Mouse (Mus musculus) gastrocnemius, adult 2 months (tissue): ENCODE measurements at regions not wholly inside any gene's neighbourhood (a gene's known extent, or its start where the extent isn't known, plus 50 kb on each side); places are given as distances from the start of the nearest gene placed in this dataset.
A peak's percentile ranks its signal among the peaks of the same experiment; 100 is the strongest.

ENCODE experiments used
- DNase-seq: peaks from one replicate; pipeline ENCODE4 v3.0.0; 2022
- H3K27ac ChIP-seq: fragments of 200-600 bp; 2 replicates; pipeline ENCODE4 v1.8.1; 2022; ENCODE audit warnings: mild to moderate bottlenecking
- H3K4me3 ChIP-seq: fragments of 200-600 bp; 2 replicates; pipeline ENCODE4 v1.8.1; 2022; ENCODE audit warnings: mild to moderate bottlenecking, moderate library complexity
- CTCF ChIP-seq: fragments of 200-600 bp; IDR thresholded peaks from 2 replicates; pipeline ENCODE4 v1.8.1; 2022; ENCODE audit warnings: antibody characterized with exemption, mild to moderate bottlenecking, moderate library complexity
- intact Hi-C: fragments of 180-260 bp; cut with DNase I; formaldehyde crosslinking; loops from one replicate; pipeline ENCODE4 v1.15.1; 2025

GRCm38 (mm10) chr7:36420741-36421140, 277.2 kb upstream of the Tshz3 start:
- intact Hi-C loops, result no loop called here
- DNase-seq, result no peak
- no peak overlapping the region for H3K27ac ChIP-seq
- no peak for TF ChIP-seq CTCF
- no peak overlapping the region for H3K4me3 ChIP-seq

GRCm38 (mm10) chr7:36449181-36449915, 248.6 kb upstream of the Tshz3 start:
- H3K27ac ChIP-seq, result no peak overlapping the region
- no peak overlapping the region for H3K4me3 ChIP-seq
- no peak for DNase-seq
- intact Hi-C loops, result no loop called here
- TF ChIP-seq CTCF, result no peak

DNA sequence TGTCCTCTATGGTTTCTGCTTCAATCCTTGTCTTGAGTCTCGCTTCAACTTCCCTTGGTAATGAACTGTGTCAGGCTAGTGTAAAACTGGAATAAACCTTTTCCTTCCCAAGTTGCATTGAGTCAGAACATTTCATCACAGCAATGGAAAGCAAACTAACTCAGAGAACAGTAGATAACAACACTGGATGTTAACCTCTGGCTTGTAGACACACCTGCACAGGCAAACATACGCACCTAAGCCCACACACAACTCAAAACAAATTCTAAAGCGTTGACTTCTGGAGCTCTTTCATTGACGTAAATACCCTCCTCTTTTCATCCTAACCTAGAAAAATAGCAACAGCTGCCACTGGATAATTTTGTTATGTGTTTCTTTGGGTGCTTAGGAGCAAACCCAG, 244.1 kb upstream of the Tshz3 start:
- no peak overlapping the region for H3K27ac ChIP-seq
- DNase-seq, result no peak
- H3K4me3 ChIP-seq, result no peak overlapping the region
- intact Hi-C loops, result no loop called here
- no peak for TF ChIP-seq CTCF

DNA sequence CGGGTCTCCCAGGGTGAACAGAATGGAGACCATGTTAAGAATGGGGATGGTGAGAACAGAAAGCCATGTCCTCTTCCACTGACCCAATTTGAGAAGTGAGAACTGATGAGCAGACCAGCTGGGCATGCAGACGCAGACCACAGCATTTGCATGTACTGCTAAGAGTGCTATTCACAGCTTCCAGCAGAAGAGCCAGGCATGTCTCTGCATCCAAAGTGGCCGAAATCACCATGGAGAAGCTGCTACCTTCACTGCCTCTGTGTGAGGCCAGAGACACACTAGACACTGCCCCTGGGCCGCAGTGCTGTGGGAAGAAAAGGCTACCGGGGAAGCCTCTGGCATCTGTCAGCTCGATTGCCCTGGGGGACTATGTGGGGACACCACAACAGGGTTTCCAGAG, 241.8 kb upstream of the Tshz3 start:
- intact Hi-C loops, result no loop called here
- Histone ChIP-seq H3K27ac (no peak overlapping the region), H3K4me3 (no peak overlapping the region)
- TF ChIP-seq CTCF, result no peak
- no peak for DNase-seq

GRCm38 (mm10) chr7:36462422-36462833, 235.5 kb upstream of the Tshz3 start:
- intact Hi-C loops, result no loop called here
- Histone ChIP-seq H3K4me3 (no peak overlapping the region), H3K27ac (no peak overlapping the region)
- no peak for TF ChIP-seq CTCF
- no peak for DNase-seq

- no peak for DNase-seq
- Histone ChIP-seq H3K27ac (no peak overlapping the region), H3K4me3 (no peak overlapping the region)
- no peak for TF ChIP-seq CTCF
- intact Hi-C loops, result no loop called here
Observed at GRCm38 (mm10) chr7:36469386-36469785, 228.5 kb upstream of the Tshz3 start.

GRCm38 (mm10) chr7:36473532-36473931, 224.4 kb upstream of the Tshz3 start:
- intact Hi-C loops, result no loop called here
- Histone ChIP-seq H3K4me3 (no peak overlapping the region), H3K27ac (no peak overlapping the region)
- no peak for DNase-seq
- peak; percentile 18; the same call in 1 of the 2 replicates for TF ChIP-seq CTCF

GRCm38 (mm10) chr7:36476434-36476833, 221.5 kb upstream of the Tshz3 start:
- no peak overlapping the region for H3K4me3 ChIP-seq
- TF ChIP-seq CTCF, result no peak
- DNase-seq, result no peak
- intact Hi-C loops, result no loop called here
- H3K27ac ChIP-seq, result no peak overlapping the region

DNA sequence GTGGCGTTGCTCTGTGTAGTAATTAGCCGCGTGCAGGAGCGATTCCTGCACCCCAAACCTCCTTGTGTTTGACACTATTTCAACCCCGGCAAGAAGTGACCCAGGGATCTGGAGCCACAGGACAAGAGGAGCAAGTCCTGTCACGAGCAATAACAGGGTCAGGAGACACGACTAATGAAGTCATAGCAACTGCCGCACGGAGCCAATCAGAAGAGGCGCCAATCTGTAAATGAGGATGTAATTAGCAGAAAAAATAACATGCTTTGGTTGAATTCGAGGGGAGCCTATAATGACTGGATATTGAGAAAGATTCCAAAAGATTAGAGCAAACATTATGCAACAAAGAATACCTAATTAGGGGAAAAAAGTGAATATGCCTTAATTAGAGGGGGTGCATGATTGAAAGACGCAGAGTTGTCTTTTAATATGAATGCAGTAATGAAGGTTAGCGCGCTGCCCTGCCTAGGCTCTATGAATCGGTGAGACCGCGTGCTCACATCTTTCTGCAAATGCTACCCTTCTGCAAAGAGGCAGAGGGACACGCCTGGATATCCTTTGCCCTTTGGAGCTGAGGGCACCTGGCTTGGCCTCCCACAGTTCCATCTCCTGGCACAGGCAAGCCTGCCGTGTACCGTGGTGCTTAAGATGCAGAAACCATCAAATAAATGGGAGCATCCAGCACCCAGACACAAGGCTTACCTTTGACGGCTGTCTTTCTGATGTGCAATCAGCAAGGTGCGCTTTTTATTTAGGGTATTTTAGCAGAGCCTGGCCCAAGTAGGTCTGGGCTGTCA, 220.9 kb upstream of the Tshz3 start:
- Histone ChIP-seq H3K27ac (no peak overlapping the region), H3K4me3 (no peak overlapping the region)
- no peak for TF ChIP-seq CTCF
- intact Hi-C loops, result no loop called here
- DNase-seq, result no peak

DNA sequence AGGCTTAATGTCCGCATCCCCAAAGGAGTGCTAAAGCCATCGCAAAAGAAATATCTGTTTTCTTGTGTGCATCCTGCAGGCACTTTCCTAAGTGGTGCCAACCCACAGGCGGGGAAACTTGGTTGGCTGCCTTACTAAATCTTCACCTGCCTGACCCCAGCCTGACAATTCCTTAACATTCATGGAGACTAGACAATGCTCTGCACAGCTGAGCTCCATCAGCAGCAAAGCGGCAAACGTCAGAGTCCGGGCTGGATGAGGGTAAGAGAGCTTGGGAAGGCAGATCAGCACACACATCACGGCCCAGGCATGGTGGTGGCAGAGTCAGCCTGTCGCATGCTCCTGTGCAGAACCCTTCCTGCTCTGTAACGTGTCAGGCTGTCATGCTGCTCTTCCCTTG, 209.8 kb upstream of the Tshz3 start:
- Histone ChIP-seq H3K4me3 (no peak overlapping the region), H3K27ac (no peak overlapping the region)
- intact Hi-C loops, result no loop called here
- DNase-seq, result no peak
- TF ChIP-seq CTCF, result no peak

DNA sequence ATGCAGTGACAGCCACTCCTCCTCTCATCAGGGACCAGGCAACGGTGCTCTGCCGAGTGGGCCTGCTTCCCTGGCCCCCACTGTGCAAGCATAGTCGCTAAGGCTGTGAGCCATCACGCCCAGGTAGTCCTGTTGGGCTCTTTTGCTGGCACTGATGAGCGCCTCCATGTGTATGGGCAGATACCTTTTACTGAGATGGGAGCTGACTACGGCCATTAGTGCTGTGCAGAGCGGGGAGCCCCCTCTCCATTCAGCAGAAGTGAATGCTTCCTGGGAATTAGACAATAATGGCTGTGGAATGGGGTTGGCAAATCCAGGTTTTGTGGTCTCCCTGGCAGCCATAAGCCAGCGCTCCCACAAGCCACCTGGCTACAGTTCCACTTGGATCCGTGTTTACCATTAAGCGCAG, 206.7 kb upstream of the Tshz3 start:
- no peak for DNase-seq
- intact Hi-C loops, result no loop called here
- TF ChIP-seq CTCF, result no peak
- H3K4me3 ChIP-seq, result no peak overlapping the region
- no peak overlapping the region for H3K27ac ChIP-seq

DNA sequence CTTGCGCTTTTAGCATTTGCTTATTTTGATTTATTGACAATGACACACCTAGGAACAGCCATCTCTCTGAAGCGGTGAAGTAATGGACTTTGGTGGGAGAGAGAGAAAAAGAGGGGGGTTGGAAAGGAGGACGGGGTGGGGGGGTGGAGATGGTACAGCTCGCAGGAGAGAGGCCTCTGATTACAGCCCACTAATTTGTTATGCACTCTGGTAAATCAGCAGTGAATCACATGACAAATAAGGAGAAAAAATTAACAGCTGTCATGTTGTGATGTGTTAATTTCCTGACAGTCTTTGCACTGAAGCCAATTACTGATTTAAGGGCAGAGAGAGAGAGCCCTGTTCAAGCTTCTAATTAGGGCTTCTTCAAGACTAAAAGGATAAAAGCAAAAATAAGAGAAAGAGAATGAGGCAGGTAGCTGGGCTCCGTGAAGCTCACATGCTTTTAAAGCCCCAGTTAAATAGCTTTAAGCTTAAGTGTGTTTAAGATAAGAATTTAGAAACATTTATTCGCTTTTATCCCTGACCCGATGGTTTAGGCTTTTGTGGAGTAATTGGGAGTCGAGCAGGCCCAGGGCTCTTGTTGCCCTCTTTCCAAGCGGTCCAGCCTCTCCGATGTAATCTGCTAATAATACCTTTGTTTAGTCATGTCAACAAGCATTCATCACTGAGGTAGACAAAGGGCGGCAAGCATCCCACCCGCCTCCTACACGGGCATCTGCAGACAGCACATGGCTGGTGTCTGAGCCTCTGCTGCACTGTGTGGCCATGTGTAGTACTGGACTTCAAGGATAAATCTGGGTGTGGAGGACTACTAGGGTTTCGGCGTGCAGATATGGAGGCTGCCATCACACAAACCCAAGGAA, 193.7 kb upstream of the Tshz3 start:
- no peak overlapping the region for H3K27ac ChIP-seq
- no peak for TF ChIP-seq CTCF
- intact Hi-C loops, result no loop called here
- DNase-seq, result no peak
- no peak overlapping the region for H3K4me3 ChIP-seq

- no peak overlapping the region for H3K27ac ChIP-seq
- no peak for TF ChIP-seq CTCF
- no peak for DNase-seq
- H3K4me3 ChIP-seq, result no peak overlapping the region
- intact Hi-C loops, result no loop called here
Observed at GRCm38 (mm10) chr7:36507895-36508431, 190.0 kb upstream of the Tshz3 start.
